Mouse (Mus musculus) neural tube, embryonic 14.5 days (tissue): ENCODE results near the gene Ranbp6. TPM values are rescaled to one million over a fixed set of nuclear protein-coding genes. Genes with fewer than 3 reads are reported as not detected.

ENCODE experiments used
- ATAC-seq: fragments of 200-750 bp; cut with Nextera tagmentation; 2 replicates; pipeline ENCODE4 v1.8.0; 2017; ENCODE audit warnings: low read depth, mild to moderate bottlenecking, moderate TSS enrichment, moderate library complexity
- H3K27ac ChIP-seq: fragments of 300-500 bp; sonication (generic); 2 replicates; pipeline ENCODE4 v1.5.1; 2014; ENCODE audit warnings: low read depth, mild to moderate bottlenecking, control low read depth, low read length, moderate library complexity, mixed read lengths
- H3K27me3 ChIP-seq: fragments of 300-500 bp; sonication (generic); 2 replicates; pipeline ENCODE4 v1.6.1; 2014; ENCODE audit warnings: low read length; ENCODE audit not compliant: control insufficient read depth, insufficient read depth
- H3K36me3 ChIP-seq: fragments of 300-500 bp; sonication (generic); 2 replicates; pipeline ENCODE4 v1.6.1; 2014; ENCODE audit warnings: low read length, mixed read lengths; ENCODE audit not compliant: control insufficient read depth, insufficient read depth
- H3K4me1 ChIP-seq: fragments of 300-500 bp; sonication (generic); 2 replicates; pipeline ENCODE4 v1.6.1; 2014; ENCODE audit warnings: low read length; ENCODE audit not compliant: control insufficient read depth, insufficient read depth
- H3K4me2 ChIP-seq: fragments of 300-500 bp; sonication (generic); 2 replicates; pipeline ENCODE4 v1.6.1; 2014; ENCODE audit warnings: mild to moderate bottlenecking, low read depth, low read length, control low read depth
- H3K4me3 ChIP-seq: fragments of 300-500 bp; sonication (generic); 2 replicates; pipeline ENCODE4 v1.5.1; 2014; ENCODE audit warnings: low read depth, low read length, control low read depth, mixed read lengths
- H3K9ac ChIP-seq: fragments of 300-500 bp; sonication (generic); replicated peaks from 2 replicates; pipeline ENCODE4 v1.6.1; 2014; ENCODE audit warnings: low read depth, mild to moderate bottlenecking, control low read depth, low read length, mixed read lengths
- H3K9me3 ChIP-seq: fragments of 300-500 bp; sonication (generic); 2 replicates; pipeline ENCODE4 v1.6.1; 2016; ENCODE audit warnings: low read length; ENCODE audit not compliant: control insufficient read depth
- WGBS: fragments of 180-500 bp; shearing (Covaris S2); extraction: QIAGEN DNeasy Blood & Tissue Kit; methylation state at CpG from one replicate; pipeline ENCODE4 v1.1.7; 2014; 5-methylcytosine and 5-hydroxymethylcytosine counted together
- polyA plus RNA-seq: library from polyadenylated mRNA; unstranded; fragments of >200 nt; fragmentation: Nextera tagmentation; extraction: Ambion mirVana; gene quantifications from 2 replicates; pipeline ENCODE4 v1.2.1, GENCODE M21; 2014

Gene Ranbp6
- polyA plus RNA-seq, 1 experiment from 2014 or later, result 62.9 TPM

DNA sequence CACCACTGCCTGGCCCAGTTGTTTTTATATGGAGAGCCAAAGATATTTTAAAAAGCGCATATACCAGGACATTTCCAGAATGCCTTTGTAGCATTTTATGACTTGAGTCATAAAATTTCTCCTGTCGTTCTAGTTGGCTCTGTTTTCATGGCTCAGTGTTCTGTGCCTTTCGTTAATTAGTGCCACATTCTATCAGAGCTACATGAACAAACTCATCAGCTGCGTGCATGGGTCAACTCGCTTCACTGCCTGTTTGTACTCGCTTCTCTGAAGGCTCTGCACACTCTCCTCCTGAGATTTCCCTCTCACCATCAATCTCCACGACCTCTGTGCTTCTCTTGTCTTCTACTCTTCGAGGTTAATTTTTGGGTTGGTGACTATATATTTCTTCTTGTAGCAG is 30.2 kb upstream of the Ranbp6 start:
- Histone ChIP-seq H3K27ac (no peak overlapping the region), H3K27me3 (no peaks in the 10 kb centered on the region), H3K9ac (no peak overlapping the region), H3K36me3 (no peaks in the 10 kb centered on the region), H3K9me3 (no peaks in the 10 kb centered on the region), H3K4me1 (peaks cover 13% of the 10 kb centered on the region), H3K4me2 (no peak overlapping the region), H3K4me3 (no peak overlapping the region)
- 59% methylated on average over 8 of the region's 8 CpGs for WGBS
- ATAC-seq, result no peak

DNA sequence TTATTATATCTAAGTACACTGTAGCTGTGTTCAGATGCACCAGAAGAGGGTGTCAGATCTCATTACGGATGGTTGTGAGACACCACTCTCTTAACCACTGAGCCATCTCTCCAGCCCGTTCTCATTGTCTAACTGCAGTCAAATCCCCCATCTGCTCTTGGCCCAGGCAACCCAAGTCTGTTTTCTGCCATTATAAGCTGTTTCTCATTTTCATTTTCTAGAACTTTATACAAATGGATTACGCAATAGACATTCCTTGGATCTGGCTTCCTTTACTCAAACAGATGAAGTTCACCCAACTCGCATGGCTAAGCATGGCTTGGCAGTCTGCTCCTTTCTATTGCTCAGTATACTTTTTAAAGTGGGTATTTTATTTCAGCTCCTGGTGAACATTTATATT is 27.9 kb upstream of the Ranbp6 start:
- no peak overlapping the region for H3K4me3 ChIP-seq
- no peak overlapping the region for H3K4me2 ChIP-seq
- H3K27me3 ChIP-seq, result no peaks in the 10 kb centered on the region
- no peak overlapping the region for H3K9ac ChIP-seq
- H3K36me3 ChIP-seq, result no peaks in the 10 kb centered on the region
- 95% methylated on average over 4 of the region's 4 CpGs for WGBS
- H3K9me3 ChIP-seq, result no peaks in the 10 kb centered on the region
- no peak overlapping the region for H3K27ac ChIP-seq
- peaks cover 13% of the 10 kb centered on the region for H3K4me1 ChIP-seq
- ATAC-seq, result no peak

DNA sequence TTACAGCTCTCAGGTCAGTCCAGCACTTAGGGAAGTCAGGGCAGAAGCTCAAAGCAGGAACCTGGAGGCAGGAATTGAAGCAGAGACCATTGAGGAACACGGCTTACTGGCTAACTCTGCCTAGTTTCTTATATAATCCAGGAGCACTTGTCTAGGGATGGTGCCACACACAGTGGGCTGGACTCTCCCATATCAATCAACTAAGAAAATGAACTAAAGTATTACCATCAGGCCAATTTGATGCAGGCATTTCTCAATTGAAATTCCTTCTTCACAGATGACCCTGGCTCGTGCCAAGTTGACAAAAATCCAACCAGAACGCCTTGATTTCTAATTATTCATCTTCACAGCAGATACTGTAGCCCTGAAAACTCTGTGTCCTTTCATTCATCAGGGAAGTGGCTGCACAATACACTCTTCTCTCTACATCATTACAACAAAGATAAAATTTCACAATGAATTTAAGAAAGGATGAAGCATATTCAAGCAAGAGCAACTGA is 25.9 kb upstream of the Ranbp6 start:
- H3K36me3 ChIP-seq, result no peaks in the 10 kb centered on the region
- WGBS, result 83% methylated on average over 3 of the region's 3 CpGs

DNA sequence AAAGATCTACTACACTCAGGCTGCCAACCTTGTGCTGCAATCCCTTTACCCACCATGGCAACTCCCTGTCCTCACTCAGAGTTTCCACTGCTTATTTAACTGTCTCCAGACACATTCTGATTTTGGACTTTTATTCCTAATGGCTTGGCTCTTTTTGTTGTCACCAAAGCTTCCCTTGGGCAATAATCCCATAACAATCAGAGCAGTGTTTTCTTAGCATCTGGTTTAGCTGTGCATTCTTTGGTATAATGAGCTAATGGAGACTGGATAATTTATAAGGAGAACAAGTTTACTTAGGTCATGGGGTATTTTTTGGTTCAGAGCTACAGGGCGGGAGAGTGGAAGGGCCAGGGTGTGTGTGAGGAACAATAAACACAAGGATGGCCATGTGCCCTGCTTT is 25.4 kb upstream of the Ranbp6 start:
- no peak overlapping the region for H3K4me2 ChIP-seq
- ATAC-seq, result no peak
- 77% methylated on average over 1 of the region's 1 CpGs for WGBS

More for the DNA sequence above, 25.9 kb upstream of the Ranbp6 start:
- Histone ChIP-seq H3K27ac (no peak overlapping the region), H3K27me3 (no peaks in the 10 kb centered on the region), H3K4me1 (peaks cover 4% of the 10 kb centered on the region; the same call in 1 of the 2 replicates), H3K9me3 (no peaks in the 10 kb centered on the region), H3K4me3 (no peak overlapping the region), H3K4me2 (no peak overlapping the region), H3K9ac (no peak overlapping the region)
- no peak for ATAC-seq

DNA sequence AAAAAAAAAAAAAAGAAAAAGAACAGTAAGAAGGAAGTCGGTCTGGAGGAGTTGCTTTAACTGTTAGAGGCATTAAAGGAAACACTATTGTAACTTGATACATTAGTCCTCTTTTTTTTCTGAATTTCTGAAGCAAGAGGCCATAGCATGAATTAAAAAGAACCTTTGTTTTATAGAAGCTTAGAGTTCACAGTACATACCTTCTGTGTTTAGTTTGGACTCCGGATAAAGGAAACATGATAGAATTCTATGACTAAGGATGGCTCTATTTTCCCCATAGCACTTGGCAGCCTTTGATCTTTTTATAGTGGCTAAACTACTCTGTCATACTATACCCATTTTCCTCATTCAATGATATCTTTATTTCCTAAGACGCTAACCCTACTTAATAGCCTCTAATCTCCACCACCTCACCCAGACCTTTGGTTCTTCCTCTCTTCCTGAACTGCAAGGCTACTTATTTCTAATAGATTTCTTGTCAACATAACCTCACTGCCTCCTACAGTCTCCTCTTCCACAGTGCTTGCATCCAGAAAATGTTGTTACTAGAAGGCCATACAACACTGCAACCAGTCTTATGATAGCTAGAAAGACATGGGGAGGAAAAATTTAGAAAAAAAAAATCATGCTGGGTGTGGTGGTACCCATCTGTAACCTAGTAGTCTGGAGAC is 22.7 kb upstream of the Ranbp6 start:
- Histone ChIP-seq H3K27me3 (no peaks in the 10 kb centered on the region), H3K9me3 (no peaks in the 10 kb centered on the region), H3K4me3 (no peak overlapping the region), H3K36me3 (no peaks in the 10 kb centered on the region), H3K4me1 (no peaks in the 10 kb centered on the region), H3K27ac (no peak overlapping the region), H3K4me2 (no peak overlapping the region), H3K9ac (no peak overlapping the region)
- ATAC-seq, result no peak
- WGBS, result 65% methylated on average over 3 of the region's 3 CpGs

More for the DNA sequence above, 25.4 kb upstream of the Ranbp6 start:
- no peaks in the 10 kb centered on the region for H3K9me3 ChIP-seq
- H3K4me1 ChIP-seq, result no peaks in the 10 kb centered on the region; the same call in 1 of the 2 replicates
- no peak overlapping the region for H3K27ac ChIP-seq
- no peak overlapping the region for H3K9ac ChIP-seq
- H3K27me3 ChIP-seq, result no peaks in the 10 kb centered on the region
- H3K36me3 ChIP-seq, result no peaks in the 10 kb centered on the region
- no peak overlapping the region for H3K4me3 ChIP-seq

DNA sequence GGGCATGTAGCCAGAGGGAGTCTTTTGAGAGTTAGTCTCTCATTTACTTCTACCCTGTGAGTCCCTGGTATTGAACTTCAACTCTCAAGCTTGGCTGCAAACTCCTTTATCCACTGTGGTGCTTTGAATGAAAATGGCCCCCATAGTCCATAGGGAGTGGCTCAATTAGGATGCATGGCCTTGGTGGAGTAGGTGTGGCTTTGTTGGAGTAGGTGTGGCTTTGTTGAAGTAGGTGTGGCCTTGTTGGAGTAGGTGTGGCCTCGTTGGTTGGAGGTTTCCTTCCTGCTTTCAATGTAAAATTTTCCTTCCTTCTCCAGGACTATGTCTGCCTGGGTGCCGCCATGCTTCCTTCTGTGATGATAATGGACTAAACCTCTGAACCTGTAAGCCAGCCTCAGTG is 18.1 kb upstream of the Ranbp6 start:
- no peaks in the 10 kb centered on the region for H3K36me3 ChIP-seq
- no peaks in the 10 kb centered on the region for H3K4me1 ChIP-seq
- no peak overlapping the region for H3K4me2 ChIP-seq
- no peak overlapping the region for H3K27ac ChIP-seq
- no peaks in the 10 kb centered on the region for H3K27me3 ChIP-seq
- ATAC-seq, result no peak
- H3K9ac ChIP-seq, result no peak overlapping the region
- no peak overlapping the region for H3K4me3 ChIP-seq
- H3K9me3 ChIP-seq, result no peaks in the 10 kb centered on the region
- WGBS, result 79% methylated on average over 2 of the region's 2 CpGs

DNA sequence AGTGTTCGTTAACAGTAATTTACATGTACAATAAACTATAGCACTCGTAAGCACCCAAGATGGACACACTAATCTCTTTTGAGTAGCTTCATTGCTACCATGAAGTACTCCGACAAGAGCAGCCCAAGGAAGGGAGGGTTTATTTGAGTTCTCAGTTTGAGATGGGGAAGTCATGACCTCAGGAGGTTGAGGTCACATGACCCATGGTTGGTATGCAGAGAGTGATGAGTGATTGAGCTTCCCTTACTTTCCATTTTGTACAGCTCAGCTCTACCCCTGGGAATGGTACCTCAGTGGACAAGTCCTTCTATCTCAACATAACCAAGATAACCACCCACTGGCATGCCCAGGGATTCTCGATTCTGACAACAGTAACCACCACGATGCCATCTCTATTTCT is 15.8 kb upstream of the Ranbp6 start:
- no peak for ATAC-seq
- Histone ChIP-seq H3K27ac (no peak overlapping the region), H3K27me3 (no peaks in the 10 kb centered on the region), H3K4me1 (no peaks in the 10 kb centered on the region), H3K9ac (no peak overlapping the region), H3K9me3 (no peaks in the 10 kb centered on the region), H3K4me2 (no peak overlapping the region), H3K4me3 (no peak overlapping the region), H3K36me3 (no peaks in the 10 kb centered on the region)
- 81% methylated on average over 5 of the region's 5 CpGs for WGBS

DNA sequence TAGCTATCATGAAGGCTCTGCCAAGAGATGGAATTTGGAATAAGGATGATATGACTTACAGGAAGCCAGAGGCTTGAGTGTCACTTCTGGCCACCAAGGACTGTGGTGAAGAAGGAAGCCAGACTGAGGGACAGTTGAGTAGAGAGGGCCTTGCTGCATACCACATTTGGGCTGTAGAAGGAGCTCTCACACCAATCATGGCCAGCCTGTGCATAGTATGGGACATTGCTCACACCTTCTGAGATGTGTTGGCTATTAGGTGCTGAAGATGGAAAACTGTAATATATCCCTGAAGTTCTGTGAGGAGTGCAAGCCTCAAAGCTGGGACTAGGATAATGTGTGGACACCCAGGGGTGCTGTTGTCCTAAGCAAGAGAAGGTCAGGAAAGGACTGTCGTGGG is 13.9 kb upstream of the Ranbp6 start:
- Histone ChIP-seq H3K4me3 (no peak overlapping the region), H3K27ac (no peak overlapping the region), H3K4me2 (no peak overlapping the region), H3K36me3 (no peaks in the 10 kb centered on the region), H3K9me3 (no peaks in the 10 kb centered on the region), H3K4me1 (no peaks in the 10 kb centered on the region), H3K27me3 (no peaks in the 10 kb centered on the region), H3K9ac (no peak overlapping the region)
- WGBS, result 89% methylated on average over 1 of the region's 1 CpGs
- ATAC-seq, result peak; percentile 85; the same call in 1 of the 2 replicates

DNA sequence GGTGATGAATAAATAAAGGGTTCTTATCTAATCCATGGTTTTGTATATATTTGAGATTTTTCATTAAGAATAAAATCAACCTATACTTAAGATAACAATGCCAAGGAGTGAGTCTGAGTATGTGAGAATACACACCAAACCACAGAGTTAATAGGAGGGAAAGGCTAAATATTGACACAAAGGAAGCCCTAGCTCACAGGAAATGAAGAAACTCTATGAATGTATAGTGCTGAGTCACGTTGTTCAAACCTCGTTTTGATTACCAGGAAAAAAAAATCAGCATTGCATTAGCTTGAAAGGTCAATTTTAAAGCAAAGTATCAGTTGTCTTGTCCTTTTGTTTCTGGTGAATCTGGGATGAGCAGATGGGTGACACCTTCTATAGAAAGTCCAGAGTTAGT is 12.2 kb upstream of the Ranbp6 start:
- 77% methylated on average over 2 of the region's 2 CpGs for WGBS
- Histone ChIP-seq H3K27ac (no peak overlapping the region), H3K9me3 (no peaks in the 10 kb centered on the region), H3K4me3 (no peak overlapping the region), H3K9ac (no peak overlapping the region), H3K4me2 (no peak overlapping the region), H3K4me1 (no peaks in the 10 kb centered on the region), H3K27me3 (no peaks in the 10 kb centered on the region), H3K36me3 (no peaks in the 10 kb centered on the region)
- ATAC-seq, result no peak
